In the genomic region with DNA sequence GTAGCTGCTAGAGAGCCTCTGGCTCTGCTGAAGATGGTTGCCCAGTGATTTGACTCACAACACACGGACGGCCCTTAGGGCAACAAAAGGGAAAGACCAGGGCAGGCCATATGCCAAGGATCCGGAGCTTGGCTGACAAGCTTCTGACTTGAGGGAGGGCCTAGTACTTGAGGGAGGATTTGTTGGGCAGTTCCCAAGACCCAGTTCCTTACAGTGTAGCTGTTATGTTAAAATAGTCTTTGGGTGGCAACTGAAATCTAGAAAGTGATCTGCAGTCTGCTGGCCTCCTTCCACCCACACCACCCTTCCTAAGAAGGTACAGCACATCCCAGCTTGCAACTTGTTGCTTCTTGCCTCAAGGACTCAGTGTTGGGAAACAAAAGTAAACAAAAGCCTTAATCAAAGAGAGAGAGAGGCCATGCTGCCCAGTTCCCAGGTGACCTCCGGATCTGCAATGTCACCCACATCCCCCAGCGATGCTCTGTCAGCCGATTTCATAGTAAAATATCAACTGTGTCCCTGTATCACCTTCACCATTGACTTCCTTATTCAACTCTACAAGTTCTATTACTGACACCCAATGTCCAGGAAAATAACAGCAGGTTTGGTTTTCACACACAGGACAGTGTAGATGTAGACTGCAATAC, we compare ENCODE assay signal across 11 mouse cellular contexts. TPM values are rescaled to one million over a fixed set of nuclear protein-coding genes. Genes with fewer than 3 reads are reported as not detected.
A peak's percentile ranks its signal among the peaks of the same experiment; 100 is the strongest.
DNase-seq lines count a peak whose midpoint lies in the region; ATAC-seq lines count a peak whose summit lies in the region.
"Had no signal": no experiment of that assay in that cellular context is flagged by ENCODE, and none has a peak within 500 bp of the region (broad histone marks: within the 10 kb centered on the region; RNA-seq: fewer than 3 reads in every experiment).

A gene (minus strand): TSS at position 52 of the 647 bp plus-strand sequence.

- H3K4me1 ChIP-seq in forebrain, embryonic 12.5 days = no peaks in the 10 kb centered on the region

- peak; percentile 14 to 24 for DNase-seq in left cerebral cortex, postnatal 10 days (ENCODE audit: extremely low spot score in 1 of 2, low spot score in 2 of 2)
- DNase-seq in left cerebral cortex, adult 9 months (ENCODE audit: low spot score in 2 of 2) = no peak
- DNase-seq in cerebellum, adult 9-10 months = peak; percentile 5
- peak; percentile 2 to 20 for DNase-seq in gastrocnemius, adult 8-10 months (ENCODE audit: low spot score in 2 of 2)
- peak; percentile 41 for DNase-seq in lung, postnatal 25 days (ENCODE audit: low spot score)
- DNase-seq in embryo, embryonic 11 days = no peak
- DNase-seq in natural killer cell, adult 2 months (ENCODE audit: low spot score in 2 of 2) = no peak
- DNase-seq: lung, embryonic 14.5 days had no signal

- H3K36me3 ChIP-seq in forebrain, embryonic 12.5 days (replicated peaks) = no peaks in the 10 kb centered on the region

- H3K27me3 ChIP-seq in forebrain, embryonic 12.5 days = no peaks in the 10 kb centered on the region
- H3K27me3 ChIP-seq: Patski had no signal

- ATAC-seq in forebrain, embryonic 12.5 days (ENCODE audit: low FRiP score) = no peak
- ATAC-seq: Patski had no signal

- no peak within 1 kb of the TSS for H3K4me3 ChIP-seq in forebrain, embryonic 12.5 days (replicated peaks)

- 92% methylated on average over 6 of the region's 6 CpGs for WGBS in forebrain, embryonic 12.5 days

- no peak within 1 kb of the TSS for H3K27ac ChIP-seq in forebrain, embryonic 12.5 days

- intact Hi-C loops in left cerebral cortex, postnatal 10 days (cut with DNase I) = no loop called here

- no peaks in the 10 kb centered on the region for H3K9me3 ChIP-seq in forebrain, embryonic 12.5 days

- H3K9ac ChIP-seq in forebrain, embryonic 12.5 days = no peak within 1 kb of the TSS
- H3K9ac ChIP-seq: lung, embryonic 14.5 days had no signal

- no peak within 1 kb of the TSS for H3K4me2 ChIP-seq in forebrain, embryonic 12.5 days
- H3K4me2 ChIP-seq: lung, embryonic 14.5 days had no signal

RNA-seq across cellular contexts. Expression of the gene that starts here (rescaled TPM):
- under 1 TPM; 0.08 to 0.11 TPM for total RNA-seq in left cerebral cortex, postnatal 10 days (2021)
- under 1 TPM in 3 of 4 experiments, not detected in 1; 0.07 to 0.65 (median 0.62) TPM for total RNA-seq in gastrocnemius, adult 8-10 months (2022)
- not detected in 2 replicates for polyA plus RNA-seq in forebrain, embryonic 12.5 days (2016; fragmentation: Nextera tagmentation; extraction: Ambion mirVana)
- total RNA-seq: common myeloid progenitor, adult 5-6 weeks had no signal
- polyA plus RNA-seq: Patski had no signal

Comparison
In these comparisons a context has a peak if more than half of its experiments do, and no peak if none do; other contexts are left out.
1. Peak in DNase-seq in left cerebral cortex, postnatal 10 days; RNA of the gene not detected or under 1 TPM.
2. Peak in DNase-seq in gastrocnemius, adult 8-10 months; RNA of the gene not detected or under 1 TPM.
3. DNase-seq: peak in cerebellum, adult 9-10 months (single experiment) and lung, postnatal 25 days (single experiment); none in left cerebral cortex, adult 9 months (0 of 2), embryo, embryonic 11 days (single experiment) and natural killer cell, adult 2 months (0 of 2).